Mouse (Mus musculus) hindbrain, embryonic 12.5 days (tissue): ENCODE data around the gene Atoh8. TPM values are rescaled to one million over a fixed set of nuclear protein-coding genes. Genes with fewer than 3 reads are reported as not detected.
A peak's percentile ranks its signal among the peaks of the same experiment; 100 is the strongest.

Experiments used
- ATAC-seq: fragments of 200-750 bp; cut with Nextera tagmentation; 2 replicates; pipeline ENCODE4 v1.8.0; 2017; ENCODE audit warnings: moderate TSS enrichment; ENCODE audit not compliant: low FRiP score
- H3K27ac ChIP-seq: fragments of 300-500 bp; sonication (generic); 2 replicates; pipeline ENCODE4 v1.5.1; 2016; ENCODE audit warnings: mild to moderate bottlenecking
- H3K27me3 ChIP-seq: fragments of 300-500 bp; sonication (generic); 2 replicates; pipeline ENCODE4 v1.6.1; 2016; ENCODE audit warnings: mild to moderate bottlenecking
- H3K36me3 ChIP-seq: fragments of 300-500 bp; sonication (generic); 2 replicates; pipeline ENCODE4 v1.6.1; 2016; ENCODE audit warnings: mild to moderate bottlenecking
- H3K4me1 ChIP-seq: fragments of 300-500 bp; sonication (generic); 2 replicates; pipeline ENCODE4 v1.6.1; 2016
- H3K4me2 ChIP-seq: fragments of 300-500 bp; sonication (generic); replicated peaks from 2 replicates; pipeline ENCODE4 v1.6.1; 2016; ENCODE audit warnings: mild to moderate bottlenecking
- H3K4me3 ChIP-seq: fragments of 300-500 bp; sonication (generic); 2 replicates; pipeline ENCODE4 v1.5.1; 2016; ENCODE audit warnings: mild to moderate bottlenecking
- H3K9ac ChIP-seq: fragments of 300-500 bp; sonication (generic); 2 replicates; pipeline ENCODE4 v1.6.1; 2016; ENCODE audit warnings: mild to moderate bottlenecking, moderate library complexity
- H3K9me3 ChIP-seq: fragments of 300-500 bp; sonication (generic); replicated peaks from 2 replicates; pipeline ENCODE4 v1.6.1; 2016; ENCODE audit warnings: mild to moderate bottlenecking
- WGBS: fragments of 180-500 bp; shearing (Covaris S2); methylation state at CpG from one replicate; pipeline ENCODE4 v1.1.7; 2016; 5-methylcytosine and 5-hydroxymethylcytosine counted together
- polyA plus RNA-seq: library from polyadenylated mRNA; unstranded; fragments of >200 nt; fragmentation: Nextera tagmentation; extraction: Ambion mirVana; gene quantifications from 2 replicates; pipeline ENCODE4 v1.2.1, GENCODE M21; 2016

The Atoh8 gene
- polyA plus RNA-seq, 1 experiment from 2014 or later = 12.4 TPM

DNA sequence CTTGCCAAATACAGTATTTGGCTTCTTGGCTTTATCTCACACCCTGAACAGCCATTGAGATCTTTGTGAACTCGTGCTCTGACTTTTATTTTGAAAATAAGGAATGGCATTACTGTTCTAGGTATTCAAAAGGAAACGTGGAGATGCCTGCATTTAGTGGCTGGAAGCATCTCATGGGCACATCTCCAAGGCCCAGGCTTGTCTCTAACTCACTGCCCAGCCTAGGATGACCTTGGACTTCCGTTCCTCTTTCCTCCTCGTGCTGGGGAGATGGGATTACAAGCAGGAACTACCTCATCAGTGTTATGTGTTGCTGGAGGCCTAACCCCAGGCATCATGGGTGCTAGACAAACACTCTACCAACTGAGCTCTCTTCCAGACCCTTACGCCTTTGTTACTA is 32.1 kb downstream of the Atoh8 start:
- Histone ChIP-seq H3K9me3 (no peaks in the 10 kb centered on the region), H3K27ac (no peak overlapping the region), H3K4me1 (peaks cover 14% of the 10 kb centered on the region), H3K9ac (no peak overlapping the region), H3K27me3 (no peaks in the 10 kb centered on the region; the same call in 1 of the 2 replicates), H3K4me3 (no peak overlapping the region), H3K36me3 (0 out of 2 replicates have a peak, but pooled peaks cover 4% of the 10 kb centered on the region), H3K4me2 (no peak overlapping the region)
- 77% methylated on average over 5 of the region's 5 CpGs for WGBS
- no peak for ATAC-seq

DNA sequence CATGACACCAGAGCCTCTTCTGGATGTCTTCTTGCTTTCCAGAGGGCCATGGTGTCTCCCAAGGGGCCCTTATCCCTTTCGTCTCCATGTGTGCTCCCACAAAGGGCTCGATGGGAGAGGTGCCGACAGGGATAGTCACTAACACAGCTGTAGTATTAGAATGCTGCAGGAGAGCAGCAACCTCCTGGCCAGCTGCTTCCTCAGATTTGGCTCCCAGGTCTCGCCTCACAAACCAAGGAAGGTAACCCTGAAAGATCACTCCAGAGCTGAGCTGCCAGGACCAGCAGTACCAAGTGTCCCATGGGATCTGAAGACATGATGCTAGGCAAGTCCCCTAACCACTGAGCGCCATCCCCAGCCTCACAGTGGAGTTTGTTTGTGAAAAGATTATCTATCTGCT is 32.6 kb downstream of the Atoh8 start:
- Histone ChIP-seq H3K4me3 (no peak overlapping the region), H3K9ac (no peak overlapping the region), H3K4me2 (no peak overlapping the region), H3K9me3 (no peaks in the 10 kb centered on the region), H3K27me3 (no peaks in the 10 kb centered on the region; the same call in 1 of the 2 replicates), H3K36me3 (0 out of 2 replicates have a peak, but pooled peaks cover 4% of the 10 kb centered on the region), H3K27ac (no peak overlapping the region), H3K4me1 (peaks cover 14% of the 10 kb centered on the region)
- no peak for ATAC-seq
- WGBS = 79% methylated on average over 5 of the region's 5 CpGs

DNA sequence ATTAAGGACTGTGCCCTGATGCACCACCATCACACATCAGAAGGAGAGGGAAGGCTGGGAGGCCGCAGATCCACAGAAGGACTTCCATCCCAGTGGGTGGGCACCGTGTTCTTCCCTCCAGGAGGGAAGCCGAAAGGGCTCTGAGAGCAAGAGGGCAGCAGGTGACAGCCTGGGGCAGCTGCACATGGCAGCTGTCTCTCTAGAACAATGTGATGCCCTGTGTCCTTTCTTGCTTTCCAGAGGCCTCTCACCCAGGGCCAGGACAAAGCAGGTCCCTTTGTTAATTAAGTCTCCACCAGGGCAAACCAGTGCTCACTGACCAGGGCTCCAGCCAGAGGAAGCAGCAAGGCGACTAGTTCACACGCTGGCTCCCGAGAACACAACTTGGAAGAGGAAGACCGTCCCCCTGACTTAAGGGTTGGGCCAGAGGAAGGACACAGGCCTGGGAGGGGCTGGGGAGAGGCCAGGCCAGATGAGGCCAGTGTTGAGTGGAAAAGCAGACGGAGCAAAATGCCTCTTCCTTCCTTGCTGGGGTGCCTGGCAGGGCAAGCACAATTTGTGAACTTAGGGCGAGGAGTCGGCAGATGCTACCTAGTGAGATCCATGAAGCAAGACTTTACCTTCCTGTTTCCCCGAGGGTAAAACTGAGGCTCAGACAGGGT is 34.7 kb downstream of the Atoh8 start:
- no peak overlapping the region for H3K4me2 ChIP-seq
- no peak for ATAC-seq
- no peaks in the 10 kb centered on the region for H3K36me3 ChIP-seq
- 0 out of 2 replicates have a peak, but pooled peaks cover 3% of the 10 kb centered on the region for H3K9me3 ChIP-seq
- peaks cover 11% of the 10 kb centered on the region for H3K4me1 ChIP-seq
- H3K27ac ChIP-seq = no peak overlapping the region
- WGBS = 31% methylated on average over 11 of the region's 11 CpGs
- H3K27me3 ChIP-seq = no peaks in the 10 kb centered on the region
- no peak overlapping the region for H3K4me3 ChIP-seq
- no peak overlapping the region for H3K9ac ChIP-seq

DNA sequence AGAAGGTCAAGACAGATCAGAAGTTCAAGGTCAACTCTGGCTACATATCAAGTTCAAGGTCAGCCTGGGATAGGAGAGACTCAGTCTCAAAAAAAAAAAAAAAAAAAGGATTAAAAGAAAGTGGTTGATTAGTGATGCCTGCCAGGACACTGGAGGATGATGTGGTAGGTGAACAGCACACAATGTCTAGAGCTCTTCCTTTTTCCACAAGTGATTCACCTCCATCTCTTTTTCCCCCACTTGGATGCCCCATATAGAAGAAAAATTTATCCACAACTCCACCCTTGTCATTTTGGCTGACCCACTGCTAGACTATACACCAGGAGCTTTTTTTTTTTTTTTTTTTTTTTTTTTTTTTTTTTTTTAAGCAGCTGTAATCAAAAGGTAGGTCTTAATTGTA is 37.9 kb downstream of the Atoh8 start:
- Histone ChIP-seq H3K4me1 (peaks cover 11% of the 10 kb centered on the region), H3K9me3 (0 out of 2 replicates have a peak, but pooled peaks cover 4% of the 10 kb centered on the region)

DNA sequence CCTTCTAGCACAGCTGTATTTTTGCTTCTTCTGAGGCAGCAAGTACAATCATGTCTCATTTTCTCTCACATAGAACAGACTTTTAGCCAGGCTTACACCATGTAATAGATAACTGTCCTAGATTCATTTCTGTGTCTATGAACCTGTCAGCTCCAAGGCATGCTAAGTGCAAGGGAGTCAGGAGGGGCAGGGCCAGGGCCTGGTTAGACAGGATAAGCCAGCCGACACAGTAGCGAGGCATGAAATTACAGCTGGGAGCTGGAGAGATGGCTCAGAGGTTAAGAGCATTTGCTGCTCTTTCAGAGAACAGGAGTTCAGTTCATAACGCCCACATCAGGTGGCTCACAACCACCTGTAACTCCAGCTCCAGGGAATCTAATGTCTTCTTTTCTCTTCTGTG is 38.7 kb downstream of the Atoh8 start:
- WGBS = 76% methylated on average over 3 of the region's 3 CpGs
- Histone ChIP-seq H3K9me3 (0 out of 2 replicates have a peak, but pooled peaks cover 4% of the 10 kb centered on the region), H3K9ac (no peak overlapping the region), H3K27me3 (peaks cover 4% of the 10 kb centered on the region), H3K4me1 (peaks cover 11% of the 10 kb centered on the region), H3K36me3 (no peaks in the 10 kb centered on the region), H3K27ac (no peak overlapping the region), H3K4me3 (no peak overlapping the region), H3K4me2 (no peak overlapping the region)
- ATAC-seq = no peak

More for the DNA sequence above, 37.9 kb downstream of the Atoh8 start:
- no peak overlapping the region for H3K27ac ChIP-seq
- no peak overlapping the region for H3K9ac ChIP-seq
- H3K4me2 ChIP-seq = no peak overlapping the region
- no peak overlapping the region for H3K4me3 ChIP-seq
- H3K27me3 ChIP-seq = peaks cover under 1% of the 10 kb centered on the region; the same call in 1 of the 2 replicates
- no peaks in the 10 kb centered on the region for H3K36me3 ChIP-seq
- no peak for ATAC-seq

DNA sequence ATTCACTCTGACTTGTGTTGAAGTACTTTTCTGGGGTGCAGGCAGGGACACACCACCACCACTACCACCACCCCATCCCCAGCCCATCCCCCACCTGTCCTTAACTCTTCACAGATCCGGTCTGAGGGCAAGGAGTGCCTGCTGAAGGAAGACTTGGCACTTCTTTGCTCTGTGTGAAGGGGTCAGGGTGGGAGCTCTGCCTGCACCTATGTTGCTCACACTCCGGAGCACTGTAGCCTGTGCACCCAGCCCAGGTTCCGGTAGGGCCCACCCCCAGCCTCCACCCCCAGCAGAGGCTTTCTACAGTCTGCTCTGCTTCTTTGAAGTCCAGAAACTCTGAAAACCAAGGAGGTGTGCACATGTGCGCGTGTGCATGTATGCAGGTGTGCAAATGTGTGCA is 44.8 kb downstream of the Atoh8 start:
- Histone ChIP-seq H3K9ac (no peak overlapping the region), H3K4me2 (no peak overlapping the region), H3K36me3 (no peaks in the 10 kb centered on the region), H3K4me1 (peaks cover 16% of the 10 kb centered on the region), H3K4me3 (no peak overlapping the region), H3K9me3 (no peaks in the 10 kb centered on the region), H3K27me3 (peaks cover 53% of the 10 kb centered on the region), H3K27ac (no peak overlapping the region)
- 63% methylated on average over 5 of the region's 5 CpGs for WGBS
- no peak for ATAC-seq

DNA sequence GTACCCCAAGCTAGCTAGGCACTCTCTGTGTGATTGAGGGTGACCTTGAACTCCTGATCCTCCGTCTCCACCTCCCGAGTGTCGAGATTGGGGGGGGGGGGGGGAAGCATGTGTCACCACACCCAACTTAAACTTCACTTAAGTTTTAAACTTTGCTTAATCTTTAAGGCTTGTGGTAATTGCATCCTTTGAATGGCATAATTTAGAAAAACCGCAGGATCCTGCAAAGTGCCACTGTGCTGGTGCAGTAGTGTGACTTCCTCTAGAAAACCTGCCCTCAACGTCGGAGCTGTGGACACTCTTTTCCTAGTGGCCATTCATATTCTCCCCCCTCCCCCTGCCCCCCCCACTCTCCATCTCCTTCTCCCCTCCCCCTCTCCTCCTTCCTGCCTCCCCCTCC is 45.3 kb downstream of the Atoh8 start:
- H3K27ac ChIP-seq = no peak overlapping the region
- H3K27me3 ChIP-seq = peaks cover 54% of the 10 kb centered on the region
- peaks cover 16% of the 10 kb centered on the region for H3K4me1 ChIP-seq
- H3K9me3 ChIP-seq = no peaks in the 10 kb centered on the region
- H3K4me2 ChIP-seq = no peak overlapping the region
- no peak for ATAC-seq
- WGBS = 44% methylated on average over 5 of the region's 6 CpGs
- H3K36me3 ChIP-seq = no peaks in the 10 kb centered on the region
- no peak overlapping the region for H3K4me3 ChIP-seq
- no peak overlapping the region for H3K9ac ChIP-seq

DNA sequence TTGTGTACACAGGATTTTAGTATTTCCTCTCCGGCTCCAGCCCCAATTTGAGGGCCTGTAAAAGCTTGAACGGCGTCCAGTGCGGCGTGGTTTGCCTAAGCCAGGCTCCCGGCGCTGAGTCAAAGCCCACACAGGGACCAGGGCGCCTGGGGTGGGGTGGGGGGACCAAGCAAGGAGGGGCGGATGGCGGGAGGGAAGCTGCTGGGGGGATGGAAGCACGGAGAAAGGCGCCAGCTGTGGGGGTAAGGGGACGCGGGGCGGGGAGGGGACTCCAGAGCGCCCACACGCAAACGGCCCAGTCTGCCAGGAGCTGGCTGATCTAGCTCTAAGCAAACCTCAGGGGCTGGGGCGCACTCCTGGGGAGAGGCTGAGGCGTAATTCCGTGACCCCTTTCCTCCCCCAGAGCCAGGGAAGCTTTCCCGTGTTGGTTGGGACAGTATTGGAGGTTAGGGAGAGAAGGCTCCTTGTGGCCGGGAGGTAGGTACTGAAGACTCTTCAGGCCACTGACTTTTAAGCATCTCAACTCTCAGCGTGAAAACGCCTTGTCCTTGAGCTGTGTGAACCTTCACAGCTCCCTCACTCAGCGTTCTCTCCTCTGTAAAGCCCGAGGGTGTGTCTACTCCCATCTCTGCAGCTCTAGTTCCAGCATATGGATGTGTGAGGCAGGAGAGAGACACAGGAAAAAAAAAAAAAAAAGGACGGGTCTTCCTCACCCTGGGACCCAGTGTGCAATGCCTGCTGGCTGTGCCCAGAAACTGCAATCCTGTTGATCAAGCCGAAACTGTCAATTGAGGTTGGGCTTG is 46.1 kb downstream of the Atoh8 start:
- H3K4me3 ChIP-seq = peak overlapping the region; percentile 26
- peak overlapping the region; percentile 59 for H3K4me2 ChIP-seq
- H3K4me1 ChIP-seq = peaks cover 16% of the 10 kb centered on the region
- 3% methylated on average over 28 of the region's 29 CpGs for WGBS
- H3K9ac ChIP-seq = peak overlapping the region; percentile 60
- ATAC-seq = peak; percentile 18; the same call in 1 of the 2 replicates
- H3K27ac ChIP-seq = no peak overlapping the region
- H3K36me3 ChIP-seq = no peaks in the 10 kb centered on the region
- peaks cover 58% of the 10 kb centered on the region for H3K27me3 ChIP-seq
- H3K9me3 ChIP-seq = no peaks in the 10 kb centered on the region

DNA sequence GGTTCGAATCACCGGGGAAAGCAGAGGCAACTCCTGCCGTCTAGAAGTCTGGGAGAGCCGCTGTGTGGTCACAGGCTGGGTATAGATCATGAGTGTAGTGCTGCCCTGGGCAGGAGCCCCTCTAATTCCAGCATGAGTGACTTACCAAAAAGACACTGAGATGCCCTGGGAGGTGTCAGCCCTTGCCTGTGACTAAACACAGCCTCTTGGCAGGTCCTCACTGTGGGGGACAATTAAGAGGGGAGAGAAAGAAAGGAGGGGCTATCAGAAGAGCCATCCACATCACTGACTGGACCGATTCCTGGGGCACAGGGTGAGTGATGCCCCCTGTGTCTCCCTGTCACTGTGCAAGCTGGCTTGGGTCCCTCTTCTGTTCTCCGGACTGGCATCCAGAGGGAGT is 48.6 kb downstream of the Atoh8 start:
- ATAC-seq = no peak
- no peak overlapping the region for H3K4me3 ChIP-seq
- no peaks in the 10 kb centered on the region for H3K36me3 ChIP-seq
- H3K4me1 ChIP-seq = peaks cover 16% of the 10 kb centered on the region
- H3K9me3 ChIP-seq = no peaks in the 10 kb centered on the region
- WGBS = 71% methylated on average over 6 of the region's 6 CpGs
- no peak overlapping the region for H3K27ac ChIP-seq
- H3K9ac ChIP-seq = no peak overlapping the region
- peaks cover 56% of the 10 kb centered on the region for H3K27me3 ChIP-seq
- H3K4me2 ChIP-seq = no peak overlapping the region

DNA sequence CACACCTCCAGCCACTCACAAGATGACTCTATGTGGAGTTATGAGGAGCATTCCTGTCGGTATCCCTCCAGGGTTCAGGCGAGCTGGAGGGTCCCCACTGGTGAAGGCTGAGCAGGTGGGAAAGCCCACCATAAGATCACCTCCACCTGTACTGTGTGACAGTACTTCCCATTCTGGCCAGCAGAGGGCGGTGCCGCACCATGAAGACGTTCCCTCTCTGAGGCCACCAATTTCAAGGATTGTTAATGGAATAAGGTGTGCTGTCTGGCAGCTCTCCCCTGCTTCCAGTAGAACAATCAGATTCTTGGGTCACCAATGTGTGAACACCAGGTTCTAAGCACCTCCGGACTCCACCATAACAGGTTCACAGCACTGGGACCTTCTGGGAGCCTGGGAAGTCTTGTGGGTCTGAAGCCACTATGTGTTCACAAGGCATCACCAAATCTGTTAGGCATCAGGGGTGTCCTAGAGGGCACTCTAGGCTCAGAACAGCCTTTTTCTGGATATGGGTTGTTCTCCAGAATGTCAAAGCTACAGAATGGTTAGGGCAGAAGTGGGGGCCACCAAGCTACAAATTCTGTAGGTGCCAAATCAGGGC is 49.4 kb downstream of the Atoh8 start:
- 7% methylated on average over 6 of the region's 6 CpGs for WGBS

DNA sequence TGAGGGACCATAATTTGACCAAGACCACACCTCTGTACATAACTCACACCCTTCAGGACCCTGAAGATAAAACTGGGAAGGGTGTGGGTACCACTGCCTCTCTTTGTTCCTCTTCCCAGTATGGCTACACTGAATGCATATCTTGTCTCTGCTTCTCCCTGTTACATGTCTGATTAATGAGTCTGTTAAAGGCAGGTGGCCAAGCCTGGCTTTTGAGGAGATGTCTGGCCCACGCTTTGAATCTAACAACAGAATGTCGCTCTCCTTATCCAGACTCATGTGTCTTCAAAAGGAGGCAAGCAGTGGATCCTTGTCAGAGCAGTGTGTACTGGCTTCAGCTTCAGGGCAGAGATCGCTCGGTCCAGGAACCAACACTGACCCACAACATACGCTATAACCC is 50.8 kb downstream of the Atoh8 start:
- Histone ChIP-seq H3K4me1 (peaks cover 10% of the 10 kb centered on the region), H3K27me3 (peaks cover 36% of the 10 kb centered on the region), H3K9me3 (no peaks in the 10 kb centered on the region), H3K36me3 (no peaks in the 10 kb centered on the region), H3K4me3 (no peak overlapping the region), H3K27ac (no peak overlapping the region), H3K4me2 (no peak overlapping the region), H3K9ac (no peak overlapping the region)
- WGBS = 82% methylated on average over 5 of the region's 5 CpGs
- ATAC-seq = no peak

More for the DNA sequence above, 49.4 kb downstream of the Atoh8 start:
- peaks cover 16% of the 10 kb centered on the region for H3K4me1 ChIP-seq
- ATAC-seq = peak; percentile 53; the same call in 1 of the 2 replicates
- peaks cover 48% of the 10 kb centered on the region for H3K27me3 ChIP-seq
- no peaks in the 10 kb centered on the region for H3K9me3 ChIP-seq
- no peak overlapping the region for H3K4me3 ChIP-seq
- H3K9ac ChIP-seq = no peak overlapping the region
- H3K27ac ChIP-seq = no peak overlapping the region
- no peaks in the 10 kb centered on the region for H3K36me3 ChIP-seq
- H3K4me2 ChIP-seq = no peak overlapping the region
